Mouse (Mus musculus) stomach, embryonic 16.5 days (tissue): ENCODE data around the gene Gm42906. TPM values are rescaled to one million over a fixed set of nuclear protein-coding genes. Genes with fewer than 3 reads are reported as not detected.

ENCODE experiments used
- ATAC-seq: fragments of 200-750 bp; cut with Nextera tagmentation; 2 replicates; pipeline ENCODE4 v1.8.0; 2017; ENCODE audit warnings: moderate number of reproducible peaks, moderate TSS enrichment; ENCODE audit not compliant: insufficient read depth, low FRiP score
- H3K27ac ChIP-seq: fragments of 300-500 bp; sonication (generic); 2 replicates; pipeline ENCODE4 v1.5.1; 2014; ENCODE audit warnings: low read length
- H3K27me3 ChIP-seq: fragments of 300-500 bp; sonication (generic); 2 replicates; pipeline ENCODE4 v1.6.1; 2014; ENCODE audit warnings: low read length, control low read depth, mixed read lengths; ENCODE audit not compliant: control insufficient read depth, insufficient read depth
- H3K36me3 ChIP-seq: fragments of 300-500 bp; sonication (generic); 2 replicates; pipeline ENCODE4 v1.6.1; 2014; ENCODE audit warnings: low read length; ENCODE audit not compliant: control insufficient read depth, insufficient read depth
- H3K4me1 ChIP-seq: fragments of 300-500 bp; sonication (generic); 2 replicates; pipeline ENCODE4 v1.6.1; 2014; ENCODE audit warnings: low read length, control low read depth, mixed read lengths; ENCODE audit not compliant: control insufficient read depth, insufficient read depth
- H3K4me2 ChIP-seq: fragments of 300-500 bp; sonication (generic); 2 replicates; pipeline ENCODE4 v1.6.1; 2014; ENCODE audit warnings: low read depth, low read length, mixed read lengths
- H3K4me3 ChIP-seq: fragments of 300-500 bp; sonication (generic); replicated peaks from 2 replicates; pipeline ENCODE4 v1.5.1; 2014; ENCODE audit warnings: mild to moderate bottlenecking, low read length
- H3K9ac ChIP-seq: fragments of 300-500 bp; sonication (generic); 2 replicates; pipeline ENCODE4 v1.6.1; 2014; ENCODE audit warnings: low read length
- H3K9me3 ChIP-seq: fragments of 300-500 bp; sonication (generic); replicated peaks from 2 replicates; pipeline ENCODE4 v1.6.1; 2016; ENCODE audit warnings: low read length, control low read depth; ENCODE audit not compliant: control insufficient read depth
- WGBS: fragments of 180-500 bp; shearing (Covaris S2); extraction: QIAGEN DNeasy Blood & Tissue Kit; methylation state at CpG from one replicate; pipeline ENCODE4 v1.1.7; 2014; 5-methylcytosine and 5-hydroxymethylcytosine counted together
- polyA plus RNA-seq: library from polyadenylated mRNA; unstranded; fragments of >200 nt; fragmentation: Nextera tagmentation; extraction: Ambion mirVana; gene quantifications from 2 replicates; pipeline ENCODE4 v1.2.1, GENCODE M21; 2015

Gm42906 gene
- polyA plus RNA-seq, 1 experiment from 2014 or later, result not detected

DNA sequence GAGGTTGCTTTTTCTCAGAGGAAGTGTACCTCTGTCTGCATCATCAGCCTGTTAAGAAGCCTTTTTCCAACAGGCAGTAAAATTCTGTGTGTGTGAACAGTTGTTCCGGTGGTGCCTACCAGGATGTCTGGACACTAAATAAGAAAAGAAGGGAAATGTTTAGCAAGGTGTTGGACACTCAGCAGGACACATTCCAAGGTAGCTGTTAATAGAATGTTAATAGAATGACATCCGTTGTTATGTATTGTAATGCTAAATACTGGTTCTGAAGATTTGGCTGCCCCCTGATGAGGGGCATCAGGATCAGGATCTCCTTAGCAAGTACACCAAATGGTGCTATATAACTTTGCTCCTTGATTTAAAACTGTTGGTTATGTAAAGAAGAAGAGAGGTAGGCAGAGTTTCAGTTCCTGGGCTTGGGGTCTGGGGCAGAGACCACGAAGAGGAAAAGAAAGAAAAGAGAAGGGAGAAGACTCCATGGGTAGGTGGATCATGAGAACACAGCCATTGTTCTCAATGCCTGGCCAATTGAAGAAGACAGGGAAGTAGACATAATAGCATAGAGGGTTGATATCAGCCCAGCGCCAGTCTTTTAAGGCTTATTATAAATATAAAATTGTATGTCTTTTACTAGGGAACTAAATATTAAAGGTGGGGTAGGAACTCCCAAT is 204.1 kb downstream of the Gm42906 start:
- Histone ChIP-seq H3K27ac (no peak overlapping the region), H3K4me3 (no peak overlapping the region), H3K27me3 (no peaks in the 10 kb centered on the region), H3K36me3 (no peaks in the 10 kb centered on the region), H3K4me1 (no peaks in the 10 kb centered on the region), H3K4me2 (no peak overlapping the region), H3K9ac (no peak overlapping the region), H3K9me3 (no peaks in the 10 kb centered on the region)
- WGBS, result 68% methylated on average over 4 of the region's 4 CpGs
- no peak for ATAC-seq

DNA sequence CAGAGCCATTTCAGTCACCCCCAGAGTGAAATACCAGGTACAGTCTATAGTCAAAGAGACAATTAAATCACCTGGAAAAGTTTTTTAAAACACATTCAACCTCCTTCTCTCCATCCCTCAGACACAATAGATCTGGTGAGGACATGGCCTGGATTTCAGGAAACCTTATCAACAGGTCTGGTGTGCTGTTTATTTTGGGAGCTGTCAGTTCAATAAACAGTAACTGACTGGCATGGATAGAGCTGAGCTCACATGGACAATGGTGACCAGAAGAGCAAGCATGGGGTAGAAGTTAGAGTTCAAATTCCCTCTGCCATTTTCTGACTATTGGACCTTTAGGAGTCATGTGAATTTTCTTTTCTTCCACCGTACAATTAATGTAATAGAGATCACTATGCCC is 205.2 kb downstream of the Gm42906 start:
- no peaks in the 10 kb centered on the region for H3K9me3 ChIP-seq
- WGBS, result 96% methylated on average over 1 of the region's 1 CpGs
- no peak overlapping the region for H3K27ac ChIP-seq
- no peak overlapping the region for H3K4me3 ChIP-seq
- no peaks in the 10 kb centered on the region for H3K4me1 ChIP-seq
- H3K9ac ChIP-seq, result no peak overlapping the region
- H3K4me2 ChIP-seq, result no peak overlapping the region
- ATAC-seq, result no peak
- no peaks in the 10 kb centered on the region for H3K36me3 ChIP-seq
- H3K27me3 ChIP-seq, result no peaks in the 10 kb centered on the region

DNA sequence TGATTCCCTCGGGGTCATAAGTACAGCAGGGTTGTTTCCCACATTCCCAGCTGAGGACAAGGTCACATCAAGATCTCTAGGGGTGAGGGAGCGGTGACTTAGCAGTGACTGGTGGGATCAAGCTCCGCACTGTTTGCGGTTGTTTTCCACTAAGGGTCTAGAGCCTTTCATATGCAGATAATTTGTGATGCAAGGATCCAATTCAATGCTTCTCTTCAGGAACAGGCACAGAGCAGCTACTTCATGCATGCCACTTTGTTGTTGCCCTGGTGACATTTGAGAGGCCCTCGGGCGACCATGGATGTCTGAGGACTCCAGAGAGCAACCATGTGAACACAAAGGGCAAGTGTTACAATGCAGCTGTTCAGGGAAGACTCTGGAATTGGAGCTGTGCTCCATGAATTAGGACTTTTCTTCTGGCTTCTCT is 209.3 kb downstream of the Gm42906 start:
- Histone ChIP-seq H3K27me3 (no peaks in the 10 kb centered on the region), H3K4me2 (no peak overlapping the region), H3K4me3 (no peak overlapping the region), H3K36me3 (no peaks in the 10 kb centered on the region), H3K9me3 (no peaks in the 10 kb centered on the region), H3K9ac (no peak overlapping the region), H3K4me1 (no peaks in the 10 kb centered on the region), H3K27ac (no peak overlapping the region)
- peak; percentile 44; the same call in 1 of the 2 replicates for ATAC-seq
- WGBS, result 67% methylated on average over 6 of the region's 6 CpGs

DNA sequence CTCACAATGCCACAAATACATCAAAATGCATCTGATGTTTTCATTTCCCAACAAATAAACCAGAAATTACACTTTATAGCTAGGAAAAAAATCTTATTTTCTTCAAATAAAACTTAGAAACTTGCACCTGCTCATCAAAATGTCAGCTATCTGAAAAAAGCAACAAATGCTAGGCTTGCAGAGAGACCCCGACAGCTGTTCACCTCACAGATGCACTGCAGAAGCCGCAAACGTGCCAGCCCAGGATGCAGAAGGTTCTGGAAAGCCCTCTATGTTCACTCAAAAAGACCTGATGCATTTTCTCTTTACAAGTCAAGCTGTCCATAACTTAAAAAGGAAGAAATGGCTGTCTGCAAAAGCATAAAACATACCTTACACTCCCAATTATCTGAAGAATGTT is 214.9 kb downstream of the Gm42906 start:
- Histone ChIP-seq H3K9me3 (no peaks in the 10 kb centered on the region), H3K36me3 (no peaks in the 10 kb centered on the region), H3K9ac (no peak overlapping the region), H3K27ac (no peak overlapping the region), H3K27me3 (no peaks in the 10 kb centered on the region), H3K4me2 (no peak overlapping the region), H3K4me3 (no peak overlapping the region), H3K4me1 (no peaks in the 10 kb centered on the region)
- no peak for ATAC-seq
- WGBS, result 73% methylated on average over 3 of the region's 3 CpGs

DNA sequence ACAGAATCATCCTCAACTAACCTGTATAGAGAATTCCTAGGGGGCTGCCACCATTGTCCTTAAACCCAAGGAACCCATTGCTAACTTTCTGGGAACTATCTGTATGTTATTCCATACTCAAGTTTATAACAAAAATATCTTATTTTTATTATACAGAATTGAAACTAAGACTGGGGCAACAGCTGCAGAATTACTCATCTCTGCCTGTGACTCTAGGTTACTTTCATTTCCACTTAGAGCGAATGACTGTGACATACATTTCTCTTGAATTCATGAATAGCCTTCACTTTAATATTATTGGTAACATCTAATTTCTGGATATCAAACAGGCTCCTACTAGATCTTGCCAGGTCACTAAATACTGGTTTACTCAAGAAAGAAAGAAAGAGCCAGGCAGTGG is 217.1 kb downstream of the Gm42906 start:
- H3K27ac ChIP-seq, result no peak overlapping the region

DNA sequence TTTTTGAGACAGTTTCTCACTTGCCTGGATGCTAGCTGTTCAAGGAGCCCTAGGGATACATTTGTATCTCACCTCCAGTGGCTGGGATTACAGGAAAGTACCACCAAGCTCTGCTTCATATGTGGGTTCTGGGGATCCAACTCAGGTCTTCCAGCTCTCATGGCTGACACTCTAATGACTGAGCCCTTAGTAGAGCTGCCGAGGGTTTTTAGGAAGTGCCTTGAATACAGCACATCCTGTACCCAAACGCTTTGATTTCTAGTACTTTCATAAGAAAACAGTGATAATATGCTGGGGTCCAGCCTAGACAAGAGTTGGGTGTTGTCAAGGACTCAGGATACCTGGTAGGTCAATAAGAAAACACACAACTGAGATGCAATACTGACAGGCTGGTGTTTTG is 217.9 kb downstream of the Gm42906 start:
- Histone ChIP-seq H3K4me2 (no peak overlapping the region), H3K9me3 (no peaks in the 10 kb centered on the region), H3K36me3 (no peaks in the 10 kb centered on the region), H3K27me3 (no peaks in the 10 kb centered on the region), H3K4me1 (no peaks in the 10 kb centered on the region), H3K9ac (no peak overlapping the region), H3K4me3 (no peak overlapping the region), H3K27ac (no peak overlapping the region)
- ATAC-seq, result no peak
- WGBS, result 78% methylated on average over 2 of the region's 2 CpGs

More for the DNA sequence above, 217.1 kb downstream of the Gm42906 start:
- Histone ChIP-seq H3K4me2 (no peak overlapping the region), H3K4me3 (no peak overlapping the region), H3K27me3 (no peaks in the 10 kb centered on the region), H3K36me3 (no peaks in the 10 kb centered on the region), H3K9me3 (no peaks in the 10 kb centered on the region), H3K4me1 (no peaks in the 10 kb centered on the region), H3K9ac (no peak overlapping the region)
- no peak for ATAC-seq
- WGBS, result 91% methylated on average over 1 of the region's 1 CpGs

DNA sequence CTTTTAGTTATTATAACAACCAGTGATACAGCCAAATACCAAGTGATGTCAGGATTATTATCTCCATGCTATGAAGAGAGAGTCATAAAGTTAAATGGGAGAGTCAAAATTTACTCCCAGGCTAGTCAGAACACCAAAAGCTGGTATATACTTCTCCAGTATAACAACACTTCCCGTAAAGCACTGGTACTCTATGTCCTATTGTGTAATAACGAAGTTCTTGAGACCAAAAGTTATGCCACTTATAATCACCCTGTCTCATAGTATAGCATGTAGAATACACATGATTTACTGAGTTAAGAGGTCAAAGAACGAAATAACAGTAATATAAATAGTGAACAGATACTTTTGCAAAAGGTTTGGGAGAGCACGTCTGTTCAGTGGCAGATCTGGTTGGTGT is 222.9 kb downstream of the Gm42906 start:
- no peaks in the 10 kb centered on the region for H3K27me3 ChIP-seq

DNA sequence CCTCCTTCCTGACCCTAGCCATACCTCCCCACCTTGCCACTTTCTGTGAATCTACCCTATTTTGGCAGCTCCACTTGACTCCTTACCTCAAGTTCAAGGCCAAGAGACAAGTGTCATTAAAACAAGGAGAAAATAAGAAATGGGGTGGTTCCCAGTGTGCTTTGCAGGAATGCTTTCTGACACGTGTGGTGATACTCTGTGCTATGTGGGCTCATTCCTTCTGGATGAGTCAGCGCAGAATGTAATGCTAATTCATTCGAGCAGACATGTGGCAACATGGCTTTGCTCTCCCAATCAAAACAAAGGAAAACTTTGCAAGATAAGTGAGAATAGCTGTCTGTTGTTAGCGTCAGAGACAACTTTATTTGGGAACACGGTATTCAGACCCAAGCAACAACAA is 225.0 kb downstream of the Gm42906 start:
- 33% methylated on average over 5 of the region's 5 CpGs for WGBS
- ATAC-seq, result no peak

More for the DNA sequence above, 222.9 kb downstream of the Gm42906 start:
- H3K4me2 ChIP-seq, result no peak overlapping the region
- WGBS, result 84% methylated on average over 4 of the region's 4 CpGs
- no peaks in the 10 kb centered on the region for H3K9me3 ChIP-seq
- no peak overlapping the region for H3K9ac ChIP-seq
- H3K27ac ChIP-seq, result no peak overlapping the region
- ATAC-seq, result no peak
- no peak overlapping the region for H3K4me3 ChIP-seq
- H3K36me3 ChIP-seq, result no peaks in the 10 kb centered on the region; the same call in 1 of the 2 replicates
- peaks cover 3% of the 10 kb centered on the region; the same call in 1 of the 2 replicates for H3K4me1 ChIP-seq

DNA sequence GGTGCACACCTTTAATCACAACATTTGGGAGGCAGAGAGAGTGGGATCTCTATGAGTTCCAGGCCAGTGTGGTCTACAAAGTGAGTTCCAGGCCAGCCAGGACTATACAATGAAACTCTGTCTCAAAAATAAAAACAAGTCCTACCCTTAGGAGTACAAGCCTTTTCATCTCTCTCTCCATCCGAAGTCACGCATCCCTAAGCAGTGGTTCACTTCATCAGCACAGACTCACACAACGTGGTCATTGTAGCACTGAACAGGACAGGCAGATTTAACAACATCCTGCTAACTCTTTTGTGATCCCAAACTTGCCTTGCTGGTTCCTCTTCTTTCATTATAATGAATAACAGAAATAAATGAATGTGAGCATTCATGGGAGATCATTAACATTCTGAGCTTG is 226.7 kb downstream of the Gm42906 start:
- H3K27me3 ChIP-seq, result no peaks in the 10 kb centered on the region
- no peak overlapping the region for H3K9ac ChIP-seq
- H3K4me3 ChIP-seq, result no peak overlapping the region
- no peaks in the 10 kb centered on the region for H3K9me3 ChIP-seq
- no peaks in the 10 kb centered on the region; the same call in 1 of the 2 replicates for H3K36me3 ChIP-seq
- no peak overlapping the region for H3K27ac ChIP-seq
- ATAC-seq, result no peak
- H3K4me2 ChIP-seq, result no peak overlapping the region
- 73% methylated on average over 3 of the region's 3 CpGs for WGBS
- peaks cover 10% of the 10 kb centered on the region for H3K4me1 ChIP-seq

More for the DNA sequence above, 225.0 kb downstream of the Gm42906 start:
- no peak overlapping the region; the same call in 1 of the 2 replicates for H3K27ac ChIP-seq
- H3K9ac ChIP-seq, result no peak overlapping the region
- H3K4me3 ChIP-seq, result no peak overlapping the region
- H3K9me3 ChIP-seq, result no peaks in the 10 kb centered on the region
- H3K4me2 ChIP-seq, result no peak overlapping the region
- H3K4me1 ChIP-seq, result peaks cover 3% of the 10 kb centered on the region; the same call in 1 of the 2 replicates
- H3K27me3 ChIP-seq, result no peaks in the 10 kb centered on the region
- H3K36me3 ChIP-seq, result no peaks in the 10 kb centered on the region; the same call in 1 of the 2 replicates
